Mouse (Mus musculus): ENCODE measurements at regions not wholly inside any gene's neighbourhood (a gene's known extent, or its start where the extent isn't known, plus 50 kb on each side); places are given as distances from the start of the nearest gene placed in this dataset.

DNA sequence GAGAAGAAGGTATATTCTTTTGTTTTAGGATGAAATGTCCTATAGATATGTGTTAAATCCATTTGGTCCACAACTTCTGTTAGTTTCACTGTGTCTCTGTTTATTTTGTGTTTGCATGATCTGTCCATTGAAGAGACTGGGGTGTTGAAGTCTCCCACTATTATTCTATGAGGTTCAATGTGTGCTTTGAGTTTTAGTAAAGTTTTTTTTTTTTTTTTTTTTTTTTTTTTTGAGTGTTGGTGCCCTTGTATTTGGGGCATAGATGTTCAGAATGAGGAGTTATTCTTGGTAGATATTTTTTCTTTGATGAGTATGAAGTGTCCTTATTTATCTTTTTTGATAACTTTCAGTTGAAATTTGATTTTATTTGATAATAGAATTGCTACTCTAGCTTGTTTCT lies 301.4 kb upstream of the Tet2 start:
- TF ChIP-seq CTCF (IDR thresholded peaks at IDR 0.05; ENCODE audit: extremely low read depth, insufficient read depth, insufficient read length, insufficient replicate concordance): no peak
- no peak for TF ChIP-seq POLR2A (IDR thresholded peaks at IDR 0.05; ENCODE audit: low read depth, low read length)
